Mouse (Mus musculus) heart, adult 2 months (tissue): Measurements from ENCODE around the gene Gm43064. TPM values are rescaled to one million over a fixed set of nuclear protein-coding genes. Genes with fewer than 3 reads are reported as not detected.
A peak's percentile ranks its signal among the peaks of the same experiment; 100 is the strongest.
"Not testable (repeated sequence)": the region's sequence is repeated elsewhere in the genome, so short reads cannot be mapped to it uniquely, and the experiment has no call there.

Experiments
- DNase-seq, 2 experiments: peaks; one replicate each; pipeline ENCODE4 v3.0.0; 2021
- H3K27ac ChIP-seq: fragments of 200-600 bp; 2 replicates; pipeline ENCODE4 v1.8.1; 2022
- H3K27me3 ChIP-seq: fragments of 200-500 bp; 2 replicates; pipeline ENCODE4 v1.6.1; 2012; ENCODE audit warnings: mild to moderate bottlenecking, low read length, inconsistent platforms, mixed read lengths; ENCODE audit not compliant: control insufficient read depth, insufficient read depth
- H3K36me3 ChIP-seq: fragments of 200-500 bp; 2 replicates; pipeline ENCODE4 v1.6.1; 2012; ENCODE audit warnings: low read length, inconsistent platforms; ENCODE audit not compliant: control insufficient read depth, insufficient read depth
- H3K4me1 ChIP-seq: fragments of 200-500 bp; 2 replicates; pipeline ENCODE4 v1.6.1; 2011; ENCODE audit warnings: low read length; ENCODE audit not compliant: control insufficient read depth, insufficient read depth
- H3K4me3 ChIP-seq: fragments of 200-600 bp; 2 replicates; pipeline ENCODE4 v1.8.1; 2022
- H3K79me2 ChIP-seq: fragments of 200-500 bp; replicated peaks from 2 replicates; pipeline ENCODE4 v1.6.1; 2012; ENCODE audit warnings: mild to moderate bottlenecking, inconsistent platforms, low read length, moderate library complexity, mixed read lengths; ENCODE audit not compliant: control insufficient read depth, insufficient read depth
- H3K9ac ChIP-seq: fragments of 200-500 bp; 2 replicates; pipeline ENCODE4 v1.6.1; 2012; ENCODE audit warnings: low read depth, mild to moderate bottlenecking, control low read depth, inconsistent platforms, low read length, mixed read lengths
- CTCF ChIP-seq: fragments of 200-600 bp; IDR thresholded peaks from 2 replicates; pipeline ENCODE4 v1.8.1; 2022; ENCODE audit warnings: antibody characterized with exemption, mild to moderate bottlenecking, moderate library complexity
- EP300 ChIP-seq: fragments of 200-500 bp; IDR thresholded peaks from 2 replicates; pipeline ENCODE4 v1.6.1; 2011; ENCODE audit warnings: low read depth, low read length, control low read depth; ENCODE audit not compliant: insufficient read depth
- POLR2A ChIP-seq: fragments of 200-500 bp; IDR thresholded peaks from 2 replicates; pipeline ENCODE4 v1.6.1; 2011; ENCODE audit warnings: mild to moderate bottlenecking, low read depth, low read length, control low read depth; ENCODE audit not compliant: insufficient read depth
- WGBS: fragments of 180-500 bp; shearing (Covaris S2); methylation state at CpG from one replicate; pipeline ENCODE4 v1.1.7; 2018; 5-methylcytosine and 5-hydroxymethylcytosine counted together
- intact Hi-C: fragments of 180-260 bp; cut with DNase I; formaldehyde crosslinking; loops from one replicate; pipeline ENCODE4 v1.15.1; 2025
- polyA plus RNA-seq: library from polyadenylated mRNA; depleted of rRNA; stranded (reverse); fragments of >200 nt; gene quantifications from 2 replicates; pipeline ENCODE4 v1.2.3, GENCODE M21; 2012
- total RNA-seq, 2 experiments: library from RNA; stranded (reverse); gene quantifications; 2 replicates each; pipeline ENCODE4 v1.2.3; 2021

Gene Gm43064
- total and polyA plus RNA-seq, 3 experiments, result 0.10 TPM; not detected in 2

DNA sequence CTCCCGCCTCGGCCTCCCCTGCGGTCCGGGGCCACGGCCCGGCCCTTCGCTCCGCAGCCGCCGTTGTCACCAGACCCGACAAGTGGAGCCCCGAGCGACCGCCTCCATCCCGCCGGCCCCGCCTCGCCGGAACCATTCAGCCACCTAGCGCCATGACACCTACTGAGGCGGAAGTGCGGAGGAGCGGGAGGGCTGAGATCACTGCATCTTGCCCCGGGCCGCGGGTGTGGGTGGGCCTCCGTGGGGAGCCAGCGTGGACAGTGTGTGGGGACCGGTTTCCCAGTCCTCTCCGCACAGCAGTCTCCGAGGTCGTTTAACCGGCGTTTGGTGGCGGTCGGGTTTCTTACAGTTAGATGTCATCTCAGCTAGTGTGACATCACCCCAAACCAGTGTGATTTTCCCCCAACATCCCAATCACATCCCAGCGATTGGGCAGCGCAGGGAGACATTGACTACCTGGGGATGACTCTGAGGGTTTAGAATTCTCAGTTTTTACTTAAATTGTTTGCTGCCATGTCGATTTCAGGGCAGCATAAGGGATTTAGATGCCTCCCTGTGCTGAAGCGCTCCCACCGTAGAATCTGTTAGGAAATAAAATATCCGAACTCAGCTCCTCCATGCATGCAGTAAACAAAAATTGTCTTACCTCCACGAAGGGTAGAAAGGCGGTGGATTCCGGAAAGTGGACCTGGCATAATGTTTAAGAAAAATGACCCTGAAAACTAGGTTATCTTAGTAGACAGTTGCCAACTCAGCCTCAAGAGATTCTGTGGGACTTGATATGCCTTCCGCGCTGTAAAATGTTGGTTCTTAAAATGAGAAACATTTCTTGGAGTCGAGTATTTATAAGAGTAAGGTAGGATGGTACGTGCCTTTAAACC lies 17.9 kb upstream of the Gm43064 start, which contains the start of gene Hipk1:
TSS of gene Hipk1 (minus strand) at position 334 of the 881 bp plus-strand sequence.
- H3K79me2 ChIP-seq, result peaks cover 2% of the 10 kb centered on the region
- H3K27ac ChIP-seq, result peak within 1 kb of the TSS; percentile 97
- peak within 1 kb of the TSS; percentile 93 for H3K4me3 ChIP-seq
- H3K9ac ChIP-seq, result peak within 1 kb of the TSS; percentile 87
- 0 out of 2 replicates have a peak, but pooled peaks have one; percentile 8 for TF ChIP-seq CTCF
- peak; percentile 90 for TF ChIP-seq POLR2A
- peak; percentile 64; the same call in 1 of the 2 replicates for TF ChIP-seq EP300
- H3K4me1 ChIP-seq, result peaks cover 24% of the 10 kb centered on the region
- peak; percentile 94 to 96 for DNase-seq
- no peaks in the 10 kb centered on the region for H3K27me3 ChIP-seq
- peaks cover 20% of the 10 kb centered on the region for H3K36me3 ChIP-seq
- intact Hi-C loops, result loop anchor here (1.0 to 2.0 kb wide), 3 partner anchors 11 to 19 kb away; partner anchors contain the start of genes Ap4b1, Dclre1b and Gm43064
- 9% methylated on average over 48 of the region's 49 CpGs for WGBS

DNA sequence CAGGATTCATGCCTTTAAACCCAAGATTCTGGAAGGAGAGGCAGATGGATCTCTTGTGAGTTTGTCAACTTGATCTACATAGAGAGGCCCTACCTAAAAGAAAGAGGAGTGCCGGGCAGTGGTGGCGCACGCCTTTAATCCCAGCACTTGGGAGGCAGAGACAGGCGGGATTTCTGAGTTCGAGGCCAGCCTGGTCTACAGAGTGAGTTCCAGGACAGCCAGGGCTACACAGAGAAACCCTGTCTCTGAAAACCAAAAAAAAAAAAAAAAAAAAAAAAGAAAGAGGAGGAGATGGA lies 17.3 kb upstream of the Gm43064 start:
- H3K79me2 ChIP-seq, DNase-seq, H3K27me3 ChIP-seq, H3K9ac ChIP-seq, intact Hi-C loops: not testable (repeated sequence)
- Histone ChIP-seq H3K4me1 (peaks cover 21% of the 10 kb centered on the region), H3K27ac (peak overlapping the region; percentile 97), H3K36me3 (peaks cover 18% of the 10 kb centered on the region), H3K4me3 (peak overlapping the region; percentile 93)
- WGBS, result 71% methylated on average over 5 of the region's 5 CpGs

DNA sequence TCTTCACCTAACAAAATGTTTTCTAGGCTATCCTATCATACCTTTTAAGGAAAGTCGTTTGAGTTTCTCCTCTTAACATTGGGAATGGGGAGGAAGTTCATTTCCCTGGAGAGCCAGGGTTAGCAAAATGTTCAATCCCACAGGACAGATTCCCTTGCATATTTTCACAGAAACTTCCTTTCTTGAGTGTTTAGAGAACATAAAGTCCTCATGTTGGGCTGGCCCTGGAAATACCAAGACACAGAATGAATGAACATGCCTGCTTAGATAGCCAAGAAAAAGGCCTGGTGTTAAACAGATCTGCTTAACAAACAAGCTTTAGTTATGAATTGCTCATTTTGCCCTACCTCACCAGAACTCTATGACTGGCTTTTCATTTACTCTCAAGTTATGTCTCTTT lies 16.8 kb upstream of the Gm43064 start:
- intact Hi-C loops, result no loop called here
- H3K4me3 ChIP-seq, result no peak overlapping the region
- no peak for DNase-seq
- peak overlapping the region; percentile 97 for H3K27ac ChIP-seq
- TF ChIP-seq EP300 (0 out of 2 replicates have a peak, but pooled peaks have one; percentile 12), POLR2A (no peak)
- peaks cover 17% of the 10 kb centered on the region for H3K4me1 ChIP-seq
- H3K79me2 ChIP-seq, result no peaks in the 10 kb centered on the region; the same call in 1 of the 2 replicates
- H3K27me3 ChIP-seq, result no peaks in the 10 kb centered on the region
- peaks cover 15% of the 10 kb centered on the region for H3K36me3 ChIP-seq
- H3K9ac ChIP-seq, result no peak overlapping the region
- WGBS, result 35% methylated on average over 1 of the region's 1 CpGs

DNA sequence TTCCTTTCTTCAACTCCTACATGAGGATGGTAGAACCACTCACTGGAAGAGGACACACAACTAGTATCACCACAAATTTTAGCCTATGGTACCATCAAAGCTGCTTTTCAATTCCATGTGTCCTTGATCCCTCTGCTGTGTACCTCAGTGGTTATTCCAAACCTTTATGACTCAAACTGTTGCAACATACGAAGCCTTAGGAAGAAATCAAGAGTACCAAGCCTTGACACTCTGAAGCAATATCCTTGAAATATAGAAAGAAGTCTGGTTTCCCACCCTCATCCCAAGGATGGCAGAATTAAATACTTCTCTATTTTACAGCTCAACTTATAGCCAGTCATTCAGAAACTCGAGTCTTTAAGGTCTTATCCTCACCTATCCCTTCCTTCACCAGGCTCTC lies 13.0 kb upstream of the Gm43064 start:
- Histone ChIP-seq H3K79me2 (no peaks in the 10 kb centered on the region), H3K9ac (no peak overlapping the region), H3K4me3 (no peak overlapping the region), H3K27me3 (no peaks in the 10 kb centered on the region), H3K36me3 (peaks cover 7% of the 10 kb centered on the region), H3K27ac (no peak overlapping the region), H3K4me1 (peaks cover 10% of the 10 kb centered on the region)
- 59% methylated on average over 2 of the region's 2 CpGs for WGBS
- TF ChIP-seq POLR2A, result no peak
- no peak for TF ChIP-seq EP300
- no peak for TF ChIP-seq CTCF
- intact Hi-C loops, result no loop called here
- no peak for DNase-seq

DNA sequence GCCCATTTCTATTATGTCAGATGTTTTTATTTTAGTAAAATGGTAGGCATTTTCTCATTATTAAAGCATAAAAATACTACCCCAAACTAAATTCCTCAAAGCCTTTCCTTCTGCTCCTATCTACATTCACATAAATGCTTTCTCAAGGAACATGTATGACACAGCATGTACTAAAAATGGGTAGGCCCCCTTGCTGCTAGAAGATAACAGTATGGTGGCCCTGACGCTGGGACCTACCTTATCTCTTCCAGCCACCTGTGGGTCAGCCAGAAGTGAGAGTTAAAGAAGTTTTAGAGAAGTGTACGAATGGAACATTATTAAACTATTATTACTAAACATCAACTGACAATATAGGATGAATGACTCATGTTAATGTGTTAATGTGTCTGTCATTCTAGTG lies 9.9 kb upstream of the Gm43064 start:
- no peak for DNase-seq
- Histone ChIP-seq H3K27me3 (no peaks in the 10 kb centered on the region), H3K27ac (no peak overlapping the region), H3K9ac (no peak overlapping the region), H3K4me1 (peaks cover 20% of the 10 kb centered on the region), H3K4me3 (no peak overlapping the region), H3K79me2 (no peaks in the 10 kb centered on the region), H3K36me3 (peaks cover 21% of the 10 kb centered on the region)
- 54% methylated on average over 2 of the region's 2 CpGs for WGBS
- intact Hi-C loops, result no loop called here
- TF ChIP-seq POLR2A, result no peak
- no peak for TF ChIP-seq CTCF
- TF ChIP-seq EP300, result no peak
